Mouse (Mus musculus) mouse trophoblast stem cell (cell line): ENCODE data around the gene Vegfa.

ENCODE experiments used
- in situ Hi-C, 2 experiments: fragments of 300-500 bp; cut with MseI, MboI; formaldehyde crosslinking; loops; 2 replicates in 1 of 2; 3 replicates in 1 of 2; pipeline ENCODE4 v1.15.1; 2025

Vegfa gene

DNA sequence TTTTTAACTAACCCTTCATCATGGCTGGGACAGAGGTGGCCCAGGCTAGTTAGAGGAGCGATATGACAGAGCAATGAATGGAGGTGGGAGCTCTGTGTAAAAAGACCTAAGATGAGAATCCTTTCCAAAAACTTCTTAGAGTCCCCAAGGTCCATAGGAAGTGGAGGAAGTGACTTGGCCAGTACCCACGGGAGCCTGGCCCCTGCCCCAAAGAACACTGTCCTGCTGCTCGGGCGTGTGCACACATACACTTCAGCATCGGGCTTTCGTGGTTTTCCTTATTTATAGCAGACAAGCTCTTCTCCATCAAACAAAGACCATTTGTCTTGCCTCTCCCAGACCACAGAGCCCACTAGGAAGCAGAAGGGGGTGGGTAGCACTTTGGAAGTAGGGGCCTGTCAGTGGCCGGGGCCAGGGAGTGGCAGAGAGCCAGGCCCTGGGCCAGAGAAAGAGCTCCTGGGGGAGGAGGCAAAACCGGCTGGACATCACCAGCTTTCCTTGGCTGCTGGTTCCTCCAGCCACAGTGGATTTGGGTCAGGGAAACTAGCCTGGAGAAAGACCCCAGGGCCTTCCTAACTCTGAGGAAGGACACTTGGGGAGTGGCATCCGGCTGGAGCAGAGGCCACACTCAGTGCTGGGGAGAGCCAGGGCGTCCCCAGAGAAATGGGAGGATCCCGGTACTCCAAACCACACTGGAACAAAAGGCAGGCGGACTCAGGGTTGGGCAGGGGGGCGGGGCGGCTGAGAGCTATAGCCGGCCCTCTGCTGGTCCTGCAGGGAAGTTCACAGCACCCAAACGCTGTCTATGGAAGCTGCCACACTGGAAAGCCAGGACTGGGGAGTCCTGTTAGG lies 4.9 kb downstream of the Vegfa start:
- in situ Hi-C loops = no loop called here

DNA sequence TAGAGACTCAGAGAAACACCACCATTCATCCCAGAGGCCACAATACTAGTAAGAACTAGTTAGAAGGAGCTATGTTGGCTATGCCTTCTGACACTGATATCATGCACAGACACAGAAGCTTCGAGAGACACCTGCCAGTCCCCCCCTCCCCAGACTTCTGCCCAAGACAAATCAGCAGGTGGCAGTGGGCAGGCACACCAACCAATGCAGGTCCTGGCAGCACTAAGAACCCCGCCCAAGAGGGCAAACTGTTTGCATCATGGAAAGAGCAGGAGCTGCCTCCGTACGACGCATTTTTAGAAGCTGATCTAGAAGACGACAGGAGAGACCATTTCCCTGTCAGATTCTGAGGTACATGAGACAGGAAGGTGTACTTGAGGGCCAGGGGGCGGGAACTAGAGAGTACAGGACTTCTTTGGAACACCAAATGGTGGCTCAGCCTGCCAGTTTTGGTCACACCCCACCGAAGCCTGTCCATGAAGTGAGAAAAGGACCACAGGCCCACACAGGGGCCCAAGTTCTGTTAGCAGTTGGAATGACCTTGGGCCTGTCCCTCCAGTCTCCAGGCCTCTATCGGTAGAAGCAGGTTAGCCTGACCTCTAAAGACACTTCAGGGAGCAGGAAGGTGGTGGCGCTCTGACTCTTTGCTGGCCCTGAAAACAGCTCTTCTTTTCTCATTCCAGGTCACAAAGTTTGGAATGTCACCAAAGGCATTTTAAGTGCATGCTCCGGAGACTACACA lies 6.1 kb downstream of the Vegfa start:
- in situ Hi-C loops = no loop called here

GRCm38 (mm10) chr17:46025207-46025606 lies 7.0 kb downstream of the Vegfa start:
- in situ Hi-C loops = no loop called here

GRCm38 (mm10) chr17:46024192-46024591 lies 8.0 kb downstream of the Vegfa start:
- in situ Hi-C loops = no loop called here

DNA sequence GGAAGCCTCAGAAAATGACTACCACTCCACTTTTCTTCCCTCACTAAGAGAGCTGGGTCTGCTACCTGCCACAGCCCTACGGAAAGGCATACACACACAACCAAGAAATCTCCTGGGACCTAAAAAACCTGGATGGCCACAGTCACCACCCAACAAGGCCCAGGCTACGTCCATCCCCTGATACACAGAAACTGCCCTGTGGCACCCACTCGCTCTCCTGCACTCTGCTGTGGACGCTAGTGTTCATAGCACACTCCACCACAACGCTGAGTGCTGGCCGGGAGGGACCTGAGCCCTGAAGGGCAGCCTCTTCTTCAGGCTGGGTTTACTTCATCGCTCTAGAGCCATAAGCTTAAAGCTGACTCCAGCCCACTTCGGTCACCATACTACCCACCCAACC lies 8.6 kb downstream of the Vegfa start:
- in situ Hi-C loops = no loop called here

- in situ Hi-C loops = no loop called here
Observed at GRCm38 (mm10) chr17:46022934-46023333, 9.2 kb downstream of the Vegfa start.

DNA sequence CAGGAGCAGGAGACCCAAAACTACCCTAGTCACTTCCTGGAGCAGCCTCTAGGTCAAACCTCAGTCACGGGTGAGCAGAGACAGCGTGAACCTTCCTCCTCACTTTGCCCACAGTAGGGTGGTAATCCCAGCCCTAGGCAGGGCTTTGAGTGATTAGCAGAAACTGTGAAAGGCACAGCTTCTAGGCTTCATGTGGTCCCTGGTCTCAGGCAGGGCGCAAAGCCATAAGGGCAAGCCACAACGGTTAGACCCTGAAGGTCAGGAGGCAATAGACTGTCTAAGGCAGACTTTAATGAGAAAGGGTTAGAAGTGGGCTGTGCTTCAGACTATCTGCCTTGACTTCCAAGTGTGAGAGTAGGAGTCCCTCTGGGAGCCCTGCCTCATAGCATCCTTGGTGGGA lies 9.7 kb downstream of the Vegfa start:
- in situ Hi-C loops = no loop called here

GRCm38 (mm10) chr17:46021760-46022159 lies 10.4 kb downstream of the Vegfa start:
- in situ Hi-C loops = no loop called here

GRCm38 (mm10) chr17:46021173-46021572 lies 11.0 kb downstream of the Vegfa start:
- in situ Hi-C loops = no loop called here

DNA sequence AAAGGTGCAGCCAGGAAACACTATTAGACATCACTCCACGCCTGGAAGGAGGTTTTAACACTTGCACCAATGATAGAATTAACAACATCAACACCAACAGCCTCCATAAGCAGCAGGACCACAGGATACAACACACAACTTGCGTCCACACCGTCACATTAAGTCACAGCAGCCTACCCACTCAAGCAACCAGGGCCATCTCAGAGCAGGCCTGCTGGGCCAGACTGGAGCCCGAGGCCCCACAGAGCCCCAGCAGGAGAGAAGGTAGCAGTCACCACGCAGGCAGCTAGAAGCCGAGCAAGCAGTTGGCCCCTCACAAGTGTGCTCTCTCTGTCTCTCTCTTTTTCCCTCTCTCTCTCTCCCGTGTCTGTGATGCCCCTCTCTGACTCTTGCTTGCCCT lies 11.6 kb downstream of the Vegfa start:
- in situ Hi-C loops = no loop called here

DNA sequence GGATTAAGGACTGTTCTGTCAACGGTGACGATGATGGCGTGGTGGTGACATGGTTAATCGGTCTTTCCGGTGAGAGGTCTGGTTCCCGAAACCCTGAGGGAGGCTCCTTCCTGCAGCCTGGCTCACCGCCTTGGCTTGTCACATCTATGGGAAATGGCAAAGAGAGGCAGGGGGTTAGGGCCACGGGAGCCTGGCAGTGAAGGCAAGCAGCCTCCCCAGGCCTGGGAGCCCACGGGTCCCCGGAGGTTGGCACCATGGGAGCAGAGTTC lies 13.5 kb downstream of the Vegfa start:
- in situ Hi-C loops = no loop called here

DNA sequence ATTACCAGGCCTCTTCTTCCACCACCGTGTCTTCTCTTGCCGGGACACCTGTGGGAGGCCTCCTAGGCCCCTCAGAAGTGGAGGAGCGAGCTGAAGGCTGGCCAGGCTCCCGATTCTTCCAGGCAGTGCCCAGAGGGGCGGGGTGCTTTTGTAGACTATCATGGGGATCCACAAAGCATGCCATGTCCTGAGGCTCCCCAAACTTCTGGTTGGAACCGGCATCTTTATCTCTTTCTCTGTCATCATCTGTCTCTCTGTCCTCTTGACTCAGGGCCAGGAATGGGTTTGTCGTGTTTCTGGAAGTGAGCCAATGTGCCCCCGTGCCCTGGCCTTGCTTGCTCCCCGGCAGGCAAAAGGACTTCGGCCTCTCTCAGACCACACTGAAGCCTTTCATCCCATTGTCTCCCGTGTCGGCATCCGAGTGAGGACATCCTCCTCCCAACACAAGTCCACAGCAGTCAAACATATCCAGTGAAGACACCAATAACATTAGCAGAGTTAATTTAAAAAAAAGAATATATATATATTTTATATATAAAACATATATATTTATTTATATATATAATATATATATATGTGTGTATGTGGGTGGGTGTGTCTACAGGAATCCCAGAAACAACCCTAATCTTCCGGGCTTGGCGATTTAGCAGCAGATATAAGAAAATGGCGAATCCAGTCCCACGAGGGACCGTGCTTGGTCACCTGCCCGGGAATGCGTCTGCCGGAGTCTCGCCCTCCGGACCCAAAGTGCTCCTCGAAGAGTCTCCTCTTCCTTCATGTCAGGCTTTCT lies 14.0 kb downstream of the Vegfa start:
- in situ Hi-C loops = no loop called here

DNA sequence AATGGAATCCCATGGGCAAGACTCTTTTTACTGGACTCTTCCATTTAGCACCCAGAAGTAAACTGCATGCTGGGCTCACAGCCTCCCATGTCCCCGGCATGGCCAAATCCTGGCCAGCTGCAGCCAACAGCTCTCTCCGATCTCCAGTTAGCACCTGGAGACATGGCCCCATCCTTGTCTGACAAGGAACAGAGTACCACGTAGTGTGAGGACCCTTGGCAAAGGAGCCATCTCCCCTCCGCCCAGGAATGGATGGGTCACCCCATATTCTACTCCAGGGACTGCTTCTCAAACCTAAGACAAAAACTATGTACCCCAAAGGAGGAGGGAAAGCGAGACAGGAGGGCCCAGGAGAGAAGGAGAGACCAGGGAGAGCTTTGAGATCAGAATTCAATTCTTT lies 15.6 kb downstream of the Vegfa start:
- in situ Hi-C loops = no loop called here

- in situ Hi-C loops = no loop called here
Observed at GRCm38 (mm10) chr17:46015967-46016366, 16.2 kb downstream of the Vegfa start.

DNA sequence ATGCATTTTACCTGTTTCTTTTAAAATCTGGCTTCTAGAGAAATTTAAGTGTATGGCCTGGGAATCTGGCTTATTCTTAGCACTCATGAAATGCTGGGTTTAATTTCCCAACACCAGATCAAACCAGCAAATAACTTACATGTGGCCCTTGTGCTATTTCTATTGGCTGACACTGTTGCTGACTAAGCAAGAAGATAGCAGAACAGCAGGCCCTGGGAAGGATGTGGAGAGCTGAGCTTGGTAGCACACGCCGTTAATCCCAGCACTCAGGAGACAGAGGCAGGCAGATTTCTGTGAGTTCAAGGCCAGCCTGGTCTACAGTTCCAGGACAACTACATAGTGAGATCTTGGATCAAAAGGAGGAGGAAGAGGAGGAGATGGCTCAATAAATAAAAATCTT lies 17.2 kb downstream of the Vegfa start:
- in situ Hi-C loops = no loop called here

- in situ Hi-C loops = no loop called here
Observed at GRCm38 (mm10) chr17:46013549-46013948, 18.6 kb downstream of the Vegfa start.

DNA sequence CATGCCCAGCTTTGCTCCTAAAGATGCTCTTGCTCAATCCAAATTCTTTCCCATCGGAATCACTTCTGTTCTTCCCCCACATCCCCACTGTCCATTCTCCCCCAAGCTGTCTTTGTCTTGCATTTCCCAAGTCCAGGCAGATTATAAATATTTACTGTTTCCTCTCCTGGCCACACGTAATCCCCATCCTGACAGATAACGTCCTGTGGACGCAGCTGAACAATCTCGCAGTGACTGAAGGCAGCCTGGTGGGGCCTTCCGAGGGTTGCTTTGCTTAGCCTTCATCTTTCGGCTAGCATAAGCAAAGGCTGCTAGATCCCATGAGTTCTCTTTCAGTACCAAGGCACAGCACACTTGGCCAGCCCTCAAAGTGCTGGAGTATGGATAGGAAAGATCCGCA lies 20.0 kb downstream of the Vegfa start:
- in situ Hi-C loops = no loop called here

- in situ Hi-C loops = no loop called here
Observed at GRCm38 (mm10) chr17:46010462-46010861, 21.7 kb downstream of the Vegfa start.

DNA sequence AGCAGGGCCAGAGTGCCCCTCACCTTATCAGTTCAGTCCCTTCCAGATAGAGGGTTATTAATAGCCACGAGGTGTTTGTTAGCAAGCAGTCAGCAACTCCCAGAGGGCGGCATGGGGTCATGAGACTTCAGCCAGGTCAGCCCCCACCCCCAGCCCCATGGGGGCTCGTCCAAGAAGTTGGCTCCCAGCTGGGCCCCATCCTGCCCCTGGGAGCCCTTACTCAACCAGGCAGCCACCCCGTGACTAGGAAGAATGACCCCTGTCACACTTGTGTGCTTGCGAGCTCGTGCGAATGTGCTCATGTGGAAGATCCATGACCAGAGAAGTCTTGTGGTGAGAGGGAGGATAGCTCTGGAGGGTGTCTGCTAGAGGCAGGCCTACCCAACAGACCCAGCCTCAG lies 23.0 kb downstream of the Vegfa start:
- in situ Hi-C loops = no loop called here

GRCm38 (mm10) chr17:46005458-46005857 lies 26.7 kb downstream of the Vegfa start:
- in situ Hi-C loops = no loop called here

GRCm38 (mm10) chr17:46004482-46004881 lies 27.7 kb downstream of the Vegfa start:
- in situ Hi-C loops = no loop called here

DNA sequence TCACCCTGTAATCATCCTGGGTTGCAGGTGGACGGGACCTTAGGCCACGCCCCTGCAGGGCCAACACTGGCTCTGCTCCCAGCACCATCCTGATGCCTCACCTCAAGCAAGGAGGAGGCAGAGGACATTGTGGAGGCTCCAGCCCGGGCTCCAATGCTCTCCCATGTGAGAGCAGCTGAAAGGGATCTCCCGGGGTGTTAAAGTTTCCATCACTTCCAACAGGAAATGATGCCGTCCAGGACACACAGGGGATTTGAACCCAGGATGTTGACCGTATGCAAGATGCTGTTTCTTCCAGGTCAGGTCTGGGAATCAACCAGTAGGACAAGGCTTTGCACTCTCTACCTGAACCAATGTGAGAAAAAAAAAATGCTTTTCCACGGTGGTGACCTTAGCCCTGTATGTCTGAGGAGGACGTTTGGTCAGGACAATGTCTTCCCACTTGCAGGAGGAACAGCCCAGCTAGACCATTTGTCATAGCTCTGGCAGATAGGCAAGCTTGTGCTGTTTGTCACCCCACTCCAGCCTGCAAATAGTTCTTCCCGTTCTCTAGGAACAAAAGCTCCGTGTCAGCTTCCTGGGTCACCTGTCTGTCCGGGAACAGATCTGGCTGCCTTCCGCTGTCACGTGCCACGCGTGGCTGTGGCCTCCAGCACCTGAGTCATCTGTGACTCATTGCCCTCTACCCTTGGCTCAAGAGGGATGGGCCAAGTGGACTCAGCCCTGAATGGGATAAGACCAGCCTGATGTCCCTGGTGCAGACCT lies 28.3 kb downstream of the Vegfa start:
- in situ Hi-C loops = no loop called here
